Mouse (Mus musculus): Measurements from ENCODE around the gene Zfp641. TPM values are rescaled to one million over a fixed set of nuclear protein-coding genes. Genes with fewer than 3 reads are reported as not detected.
A peak's percentile ranks its signal among the peaks of the same experiment; 100 is the strongest.

The Zfp641 gene
- total RNA-seq (2012; rRNA removed), result 0.04 TPM in 1 of 2 replicates, not detected in the other
- total RNA-seq (2014; rRNA removed), result not detected in 2 replicates
- polyA plus RNA-seq (2012; ENCODE audit: insufficient read length, low read depth), result not detected in 2 replicates

- in situ Hi-C loops (cut with MboI; ENCODE audit: low pct_ligation_motif_present, low pct_unique_long_range_greater_than_20kb, low sequenced_read_pairs) (no loop called here), dilution Hi-C loops (cut with MboI; ENCODE audit: extremely low pct_ligation_motif_present, extremely low pct_unique_long_range_greater_than_20kb, low sequenced_read_pairs) (no loop called here)
- peaks cover 3 to 4% of the 10 kb centered on the region in 2 experiments; a peak in 2 of 4 replicates for H3K4me1 ChIP-seq (ENCODE audit: control insufficient read depth in 1 of 2, insufficient read depth in 2 of 2)
- H3K36me3 ChIP-seq (replicated peaks in 1 of 2; ENCODE audit: control insufficient read depth in 1 of 2, insufficient read depth in 1 of 2, low read length in 1 of 2), result no peaks in the 10 kb centered on the region
- TF ChIP-seq RAD21 (IDR thresholded peaks at IDR 0.05; ENCODE audit: low read depth, low read length), result no peak
- peak; percentile 17; the same call in 1 of the 2 replicates for TF ChIP-seq ELF1 (IDR thresholded peaks at IDR 0.05; ENCODE audit: low read depth, low read length)
- TF ChIP-seq IRF4 (IDR thresholded peaks at IDR 0.05; ENCODE audit: low read depth, low read length), result no peak
- TF ChIP-seq NRF1 (IDR thresholded peaks at IDR 0.05; ENCODE audit: low read depth, low read length), result no peak
- 0 out of 2 replicates have a peak, but pooled peaks have one; percentile 20 for TF ChIP-seq MAZ (IDR thresholded peaks at IDR 0.05; ENCODE audit: low read depth, low read length)
- no peak for TF ChIP-seq SIN3A (IDR thresholded peaks at IDR 0.05; ENCODE audit: low read length)
- no peaks in the 10 kb centered on the region for H3K79me2 ChIP-seq (replicated peaks; ENCODE audit: control insufficient read depth, extremely low read depth, insufficient read depth, poor library complexity, severe bottlenecking)
- peaks cover 14% of the 10 kb centered on the region for H3K9me3 ChIP-seq (replicated peaks; ENCODE audit: low read length)
- H3K27ac ChIP-seq (ENCODE audit: insufficient read depth, low read depth), result no peak within 1 kb of the TSS
- peak within 1 kb of the TSS; percentile 97 for H3K4me2 ChIP-seq (ENCODE audit: insufficient read depth, low read depth, poor library complexity, severe bottlenecking)
- H3K27me3 ChIP-seq (replicated peaks), result peaks cover 87% of the 10 kb centered on the region
- peak within 1 kb of the TSS in 2 of 3 experiments; percentile 27 to 68 for H3K4me3 ChIP-seq (replicated peaks in 1 of 3; ENCODE audit: low read depth in 2 of 3, low read length in 2 of 3, poor library complexity in 1 of 3)
- no peak for DNase-seq (ENCODE audit: extremely low read depth)
- peak within 1 kb of the TSS; percentile 10; the same call in 1 of the 2 replicates for H3K9ac ChIP-seq (ENCODE audit: insufficient read depth, low read depth)
Observed at GRCm38 (mm10) chr15:98295628-98296551, at the start of gene Zfp641. Gene Zfp641, minus strand, starts transcription at chr15:98296161.

GRCm38 (mm10) chr15:98340887-98341286 lies 44.9 kb upstream of the Zfp641 start, which contains the start of gene Olfr284:
Gene Olfr284, minus strand, starts transcription at chr15:98340987.
- H3K36me3 ChIP-seq (replicated peaks in 1 of 2; ENCODE audit: control insufficient read depth in 1 of 2, insufficient read depth in 1 of 2, low read length in 1 of 2), result no peaks in the 10 kb centered on the region
- TF ChIP-seq TCF12 (IDR thresholded peaks at IDR 0.05; ENCODE audit: low read depth, low read length) (no peak), USF1 (IDR thresholded peaks at IDR 0.05; ENCODE audit: low read depth, low read length) (no peak), CHD1 (IDR thresholded peaks at IDR 0.05; ENCODE audit: low read depth, low read length) (no peak), MEF2A (IDR thresholded peaks at IDR 0.05; ENCODE audit: borderline replicate concordance, low read depth, low read length) (no peak), JUND (conservative IDR thresholded peaks at IDR 0.05; ENCODE audit: low read depth, low read length) (no peak), RCOR1 (conservative IDR thresholded peaks at IDR 0.05; ENCODE audit: low read depth, low read length) (no peak), NELFE (IDR thresholded peaks at IDR 0.05; ENCODE audit: low read depth, low read length) (no peak), NRF1 (IDR thresholded peaks at IDR 0.05; ENCODE audit: low read depth, low read length) (no peak), POLR2AphosphoS2 (IDR thresholded peaks at IDR 0.05; ENCODE audit: low read depth, low read length) (no peak), SMC3 (IDR thresholded peaks at IDR 0.05; ENCODE audit: low read depth, low read length) (no peak), MAZ (IDR thresholded peaks at IDR 0.05; ENCODE audit: low read depth, low read length) (no peak), CHD2 (IDR thresholded peaks at IDR 0.05; ENCODE audit: low read length) (no peak), KAT2A (IDR thresholded peaks at IDR 0.05; ENCODE audit: insufficient replicate concordance, low read length) (no peak), HCFC1 (IDR thresholded peaks at IDR 0.05; ENCODE audit: low read depth, low read length) (no peak), MAX (IDR thresholded peaks at IDR 0.05; ENCODE audit: low read length) (no peak), PAX5 (IDR thresholded peaks at IDR 0.05; ENCODE audit: low read length) (no peak), CTCF (conservative IDR thresholded peaks at IDR 0.05 in 1 of 2, IDR thresholded peaks at IDR 0.05 in 1 of 2; ENCODE audit: low read depth in 2 of 2, low read length in 2 of 2) (no peak), IRF4 (IDR thresholded peaks at IDR 0.05; ENCODE audit: low read depth, low read length) (no peak)
- no peak for DNase-seq (ENCODE audit: extremely low read depth)
- no peak within 1 kb of the TSS for H3K4me2 ChIP-seq (ENCODE audit: insufficient read depth, low read depth, poor library complexity, severe bottlenecking)
- H3K79me2 ChIP-seq (replicated peaks; ENCODE audit: control insufficient read depth, extremely low read depth, insufficient read depth, poor library complexity, severe bottlenecking), result no peaks in the 10 kb centered on the region
- H3K4me1 ChIP-seq (ENCODE audit: control insufficient read depth in 1 of 2, insufficient read depth in 2 of 2), result 0 out of 4 replicates have a peak, but pooled peaks cover 0 to 2% of the 10 kb centered on the region in 2 experiments
- no peak within 1 kb of the TSS for H3K9ac ChIP-seq (ENCODE audit: insufficient read depth, low read depth)
- no peak within 1 kb of the TSS for H3K27ac ChIP-seq (ENCODE audit: insufficient read depth, low read depth)
- dilution Hi-C loops (cut with MboI; ENCODE audit: extremely low pct_ligation_motif_present, extremely low pct_unique_long_range_greater_than_20kb, low sequenced_read_pairs) (no loop called here), in situ Hi-C loops (cut with MboI; ENCODE audit: low pct_ligation_motif_present, low pct_unique_long_range_greater_than_20kb, low sequenced_read_pairs) (no loop called here)
- H3K4me3 ChIP-seq (replicated peaks in 1 of 3; ENCODE audit: low read depth in 2 of 3, low read length in 2 of 3, poor library complexity in 1 of 3), result no peak within 1 kb of the TSS
- no peaks in the 10 kb centered on the region for H3K9me3 ChIP-seq (replicated peaks; ENCODE audit: low read length)
- H3K27me3 ChIP-seq (replicated peaks), result peaks cover 57% of the 10 kb centered on the region
